Mouse (Mus musculus): Measurements from ENCODE around the gene Ddrgk1. TPM values are rescaled to one million over a fixed set of nuclear protein-coding genes. Genes with fewer than 3 reads are reported as not detected.

Gene Ddrgk1
- polyA plus RNA-seq, 1 experiment from 2014 or later, result 46.9 TPM

DNA sequence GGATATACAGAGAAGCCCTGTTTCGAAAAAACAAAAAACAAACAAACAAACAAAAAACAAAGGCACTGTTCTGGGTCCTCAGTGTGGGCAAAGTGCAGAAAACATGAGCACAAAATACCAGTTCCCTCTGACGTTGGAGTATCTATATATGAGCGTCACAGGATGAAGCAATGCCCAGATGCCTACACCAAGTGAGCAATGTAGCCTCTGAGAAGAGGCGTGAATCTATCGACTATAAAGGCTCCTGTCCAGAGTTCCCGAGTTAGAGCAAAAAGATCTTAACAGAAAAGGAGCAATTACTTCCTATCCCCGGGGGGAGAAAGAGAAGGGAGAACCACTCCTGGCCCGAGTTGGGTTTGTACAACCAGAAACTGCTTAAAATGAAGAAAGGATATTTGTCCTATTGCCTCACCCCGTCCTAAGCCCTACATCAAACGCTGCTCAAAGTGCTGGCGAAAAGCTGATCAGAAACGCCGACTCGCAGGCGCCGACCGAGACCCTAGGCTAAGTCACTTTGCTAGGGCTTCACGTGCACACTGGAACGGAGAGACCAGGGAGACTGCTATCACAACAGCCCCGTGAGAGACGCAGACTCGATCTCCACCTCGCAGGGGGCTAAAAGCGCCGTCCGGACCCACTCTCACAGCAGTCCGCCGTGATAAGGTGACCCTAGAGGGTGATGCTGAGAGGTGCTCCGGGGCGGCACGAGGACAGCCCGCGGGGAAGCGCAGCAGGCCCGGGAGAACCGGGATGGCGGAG, 35.2 kb downstream of the Ddrgk1 start:
- DNase-seq (ENCODE audit: extremely low spot score, low spot score), result no peak
- Histone ChIP-seq H3K4me1 (peaks cover 40% of the 10 kb centered on the region), H3K9me3 (no peaks in the 10 kb centered on the region), H3K36me3 (replicated peaks) (peaks cover 42% of the 10 kb centered on the region), H3K27ac (peak overlapping the region; percentile 90), H3K4me3 (peak overlapping the region; percentile 84), H3K27me3 (ENCODE audit: poor library complexity, severe bottlenecking) (peaks cover 30% of the 10 kb centered on the region)
- WGBS, result 3% methylated on average over 37 of the region's 37 CpGs

- Histone ChIP-seq H3K27me3 (ENCODE audit: poor library complexity, severe bottlenecking) (peaks cover 22% of the 10 kb centered on the region), H3K27ac (no peak overlapping the region), H3K36me3 (replicated peaks) (peaks cover 50% of the 10 kb centered on the region), H3K4me3 (peak overlapping the region; percentile 84), H3K9me3 (no peaks in the 10 kb centered on the region), H3K4me1 (peaks cover 32% of the 10 kb centered on the region)
- DNase-seq (ENCODE audit: extremely low spot score, low spot score), result no peak
- 67% methylated on average over 3 of the region's 3 CpGs for WGBS
These were observed 36.0 kb downstream of the Ddrgk1 start for GRCm38 (mm10) chr2:130628424-130628823.

- H3K27ac ChIP-seq, result no peak overlapping the region
- no peaks in the 10 kb centered on the region for H3K9me3 ChIP-seq
- no peak overlapping the region for H3K4me3 ChIP-seq
- H3K27me3 ChIP-seq (ENCODE audit: poor library complexity, severe bottlenecking), result no peaks in the 10 kb centered on the region
- H3K4me1 ChIP-seq, result no peaks in the 10 kb centered on the region
- DNase-seq (ENCODE audit: extremely low spot score, low spot score), result no peak
- WGBS, result 93% methylated on average over 7 of the region's 7 CpGs
- H3K36me3 ChIP-seq (replicated peaks), result peaks cover 91% of the 10 kb centered on the region
These were observed 45.5 kb downstream of the Ddrgk1 start for GRCm38 (mm10) chr2:130618972-130619371.

DNA sequence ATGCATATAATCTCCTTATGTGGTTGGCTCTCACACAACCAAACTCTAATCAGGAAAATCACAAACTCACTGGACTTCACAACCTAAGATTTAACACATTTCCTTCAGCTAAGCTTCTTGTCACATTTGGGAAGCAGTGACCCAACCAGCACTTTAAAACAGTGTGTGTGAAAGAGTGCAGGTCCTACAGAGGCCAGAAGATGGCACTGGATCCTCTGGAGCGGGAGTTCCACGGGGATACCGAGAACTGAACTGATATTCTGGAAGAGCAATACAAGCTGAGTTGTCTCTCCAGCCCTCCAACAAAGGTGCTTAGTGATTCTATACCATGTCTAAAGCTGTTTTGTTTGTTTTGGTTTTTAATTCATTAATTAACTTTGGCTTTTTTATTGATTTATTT, 51.4 kb downstream of the Ddrgk1 start:
- H3K4me3 ChIP-seq, result no peak overlapping the region
- H3K9me3 ChIP-seq, result no peaks in the 10 kb centered on the region
- no peaks in the 10 kb centered on the region for H3K27me3 ChIP-seq (ENCODE audit: poor library complexity, severe bottlenecking)
- WGBS, result 69% methylated on average over 3 of the region's 3 CpGs
- no peaks in the 10 kb centered on the region for H3K4me1 ChIP-seq
- H3K36me3 ChIP-seq (replicated peaks), result peaks cover 58% of the 10 kb centered on the region
- H3K27ac ChIP-seq, result no peak overlapping the region
- no peak for DNase-seq (ENCODE audit: extremely low spot score, low spot score)

Other genes starting within 250 kb of the Ddrgk1 start
- gene Vps16, start 240.3 kb downstream of the Ddrgk1 start, polyA plus RNA-seq (2016; fragmentation: Nextera tagmentation; extraction: Ambion mirVana), result 110 and 122 TPM in 2 replicates
- gene Pced1a, start 240.0 kb downstream of the Ddrgk1 start, polyA plus RNA-seq (2016; fragmentation: Nextera tagmentation; extraction: Ambion mirVana), result 11.8 and 12.4 TPM in 2 replicates
- 89.1 and 90.6 TPM in 2 replicates for gene Ptpra, start 214.4 kb downstream of the Ddrgk1 start, polyA plus RNA-seq (2016; fragmentation: Nextera tagmentation; extraction: Ambion mirVana)
- 88.5 and 92.8 TPM in 2 replicates for gene Mrps26, start 100.9 kb downstream of the Ddrgk1 start, polyA plus RNA-seq (2016; fragmentation: Nextera tagmentation; extraction: Ambion mirVana)
- 0.64 TPM in 1 of 2 replicates, not detected in the other for gene Oxt, start 88.5 kb downstream of the Ddrgk1 start, polyA plus RNA-seq (2016; fragmentation: Nextera tagmentation; extraction: Ambion mirVana)
- gene Avp, start 82.1 kb downstream of the Ddrgk1 start, polyA plus RNA-seq (2016; fragmentation: Nextera tagmentation; extraction: Ambion mirVana), result not detected in 2 replicates
- 21.4 and 22.7 TPM in 2 replicates for gene Fastkd5, start 34.6 kb downstream of the Ddrgk1 start, polyA plus RNA-seq (2016; fragmentation: Nextera tagmentation; extraction: Ambion mirVana)
- gene Ubox5, start 34.6 kb downstream of the Ddrgk1 start, polyA plus RNA-seq (2016; fragmentation: Nextera tagmentation; extraction: Ambion mirVana), result 21.9 and 22.0 TPM in 2 replicates
- gene Lzts3, start 21.9 kb downstream of the Ddrgk1 start, polyA plus RNA-seq (2016; fragmentation: Nextera tagmentation; extraction: Ambion mirVana), result 3.4 and 3.8 TPM in 2 replicates
- 154 and 156 TPM in 2 replicates for gene Itpa, start 3.0 kb upstream of the Ddrgk1 start, polyA plus RNA-seq (2016; fragmentation: Nextera tagmentation; extraction: Ambion mirVana)
- 0.64 and 0.71 TPM in 2 replicates for gene Slc4a11, start 32.9 kb upstream of the Ddrgk1 start, polyA plus RNA-seq (2016; fragmentation: Nextera tagmentation; extraction: Ambion mirVana)
- 23.9 and 24.3 TPM in 2 replicates for gene 4930402H24Rik, start 241.7 kb upstream of the Ddrgk1 start, polyA plus RNA-seq (2016; fragmentation: Nextera tagmentation; extraction: Ambion mirVana)
- 5.4 and 6.6 TPM in 2 replicates for gene Atrn, start 241.8 kb upstream of the Ddrgk1 start, polyA plus RNA-seq (2016; fragmentation: Nextera tagmentation; extraction: Ambion mirVana)